Mouse (Mus musculus) ES-CJ7 (cell line): ENCODE data around the gene Kank4.

ENCODE experiments used
- DNase-seq: peaks from one replicate; pipeline ENCODE4 v3.0.0; 2011; ENCODE audit warnings: low read depth, low spot score

The Kank4 gene

GRCm38 (mm10) chr4:98777464-98777863, 39.9 kb downstream of the Kank4 start:
- no peak for DNase-seq

- DNase-seq, result no peak
These were observed 40.5 kb downstream of the Kank4 start for GRCm38 (mm10) chr4:98776721-98777427.

- DNase-seq, result no peak
These were observed 43.6 kb downstream of the Kank4 start for GRCm38 (mm10) chr4:98773785-98774184.

DNA sequence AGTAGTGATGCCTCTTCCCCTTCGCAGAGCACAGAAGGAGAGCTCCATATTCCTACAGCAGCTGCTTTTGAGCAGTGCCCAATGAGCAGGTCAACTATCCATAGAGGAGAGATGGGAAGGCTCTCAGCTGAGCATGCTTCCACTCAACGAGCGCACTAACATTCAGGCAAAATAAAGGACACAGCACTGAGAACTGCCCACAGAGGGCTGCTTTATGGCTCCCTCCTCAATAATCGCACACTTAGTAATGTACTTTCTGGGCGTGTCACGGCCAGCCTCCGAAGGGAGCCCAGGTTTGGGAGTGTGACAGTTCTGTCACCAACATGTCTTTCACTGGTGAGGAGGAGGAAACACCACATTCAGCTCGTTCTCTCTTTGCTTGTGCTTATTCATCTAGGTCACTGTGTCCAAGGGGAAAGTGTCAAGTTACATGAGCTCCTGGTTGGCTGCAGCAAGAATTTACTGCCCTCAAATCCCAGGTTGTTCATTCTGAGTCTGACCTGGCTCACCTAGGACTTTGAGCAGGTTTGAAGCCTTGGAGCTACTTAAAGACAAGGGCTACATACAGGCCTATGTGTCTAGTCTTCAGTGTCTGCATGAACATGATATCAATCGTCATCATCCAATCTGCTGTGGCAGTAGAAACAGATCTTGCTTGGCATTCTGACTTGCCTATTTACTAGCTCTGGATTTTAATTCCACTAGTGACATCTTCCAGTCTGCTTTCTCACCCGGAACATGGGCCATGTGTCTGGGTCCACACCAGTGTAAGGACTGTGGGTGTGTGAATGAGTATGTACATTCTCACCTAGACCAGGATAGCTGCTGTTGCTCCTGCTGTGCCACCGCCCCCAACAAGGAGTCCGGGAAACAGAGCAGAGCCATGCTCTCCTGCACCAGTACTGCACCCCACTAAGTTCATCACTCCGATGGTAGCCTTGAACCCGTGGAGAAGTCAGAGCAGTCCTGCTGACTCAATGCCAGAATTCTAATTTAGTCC, 49.9 kb downstream of the Kank4 start:
- no peak for DNase-seq

DNA sequence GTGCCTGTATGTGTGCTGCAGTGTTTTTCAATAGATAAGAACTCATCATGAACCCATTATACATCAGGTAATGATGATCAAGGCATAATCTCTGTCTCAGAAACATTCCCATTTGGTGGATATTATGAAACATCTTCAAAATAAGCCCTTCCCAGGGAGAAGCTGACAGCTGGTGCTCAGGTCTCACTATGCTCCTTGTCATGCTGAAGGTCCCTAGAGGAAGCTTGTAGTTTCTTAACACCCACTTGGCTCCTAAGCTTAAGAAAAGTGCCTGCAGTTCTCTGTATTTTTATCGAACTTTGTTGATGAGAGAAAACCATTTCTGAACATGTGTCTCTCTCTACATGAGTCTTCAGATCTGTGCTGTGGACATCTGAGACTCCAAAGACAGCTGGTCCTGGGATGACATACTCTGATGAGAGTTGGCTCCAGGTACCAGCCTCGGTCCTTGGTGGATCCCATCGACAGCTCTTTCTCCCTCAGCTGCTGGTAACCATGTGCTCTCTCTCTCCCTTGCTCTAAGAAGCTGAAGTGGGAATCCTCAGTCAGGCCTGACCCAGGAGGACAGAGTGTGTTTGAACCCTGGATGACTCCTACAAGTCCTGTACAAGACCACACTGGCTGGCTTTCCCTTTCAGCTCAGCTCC, 58.3 kb downstream of the Kank4 start:
- no peak for DNase-seq

GRCm38 (mm10) chr4:98758012-98758821, 59.1 kb downstream of the Kank4 start:
- DNase-seq, result no peak

DNA sequence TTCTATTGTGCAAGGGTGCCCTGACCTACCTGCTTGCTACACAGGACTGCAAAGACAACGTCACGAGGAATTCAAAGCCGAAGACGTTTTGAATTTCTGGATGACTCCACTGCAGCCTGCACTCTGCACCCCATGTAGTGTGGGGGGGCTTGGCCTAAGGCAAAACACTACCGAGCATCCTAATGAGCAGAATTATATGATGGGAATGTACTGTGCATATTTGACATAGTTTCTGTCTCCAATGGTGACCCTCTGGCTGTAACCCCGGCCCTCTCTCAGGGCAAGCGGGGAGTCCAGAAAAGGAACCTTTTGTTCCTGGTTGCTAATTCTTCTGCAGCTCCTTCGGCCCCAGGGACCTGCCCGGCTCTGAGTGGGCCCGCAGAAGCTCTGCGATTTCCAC, 61.2 kb downstream of the Kank4 start:
- DNase-seq, result no peak

DNA sequence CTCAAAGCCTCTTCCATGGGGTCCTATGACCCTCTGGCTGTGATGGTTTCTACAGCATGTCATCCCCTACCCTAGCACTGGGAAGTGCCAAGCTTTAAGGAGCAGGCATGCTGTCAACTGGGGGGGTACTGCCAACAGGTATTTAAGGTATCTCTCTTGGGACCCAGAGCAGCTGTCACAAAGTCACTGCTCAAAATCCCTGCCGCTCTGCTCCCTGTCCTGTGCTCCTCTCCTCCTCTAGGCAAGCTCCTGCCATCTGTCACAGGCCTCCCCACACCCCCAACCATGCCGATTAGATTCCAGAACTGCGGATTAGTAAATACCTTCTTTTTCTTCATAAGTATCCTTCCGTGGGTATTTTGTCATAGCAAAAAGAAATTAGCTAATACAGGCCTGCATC, 62.9 kb downstream of the Kank4 start:
- no peak for DNase-seq

DNA sequence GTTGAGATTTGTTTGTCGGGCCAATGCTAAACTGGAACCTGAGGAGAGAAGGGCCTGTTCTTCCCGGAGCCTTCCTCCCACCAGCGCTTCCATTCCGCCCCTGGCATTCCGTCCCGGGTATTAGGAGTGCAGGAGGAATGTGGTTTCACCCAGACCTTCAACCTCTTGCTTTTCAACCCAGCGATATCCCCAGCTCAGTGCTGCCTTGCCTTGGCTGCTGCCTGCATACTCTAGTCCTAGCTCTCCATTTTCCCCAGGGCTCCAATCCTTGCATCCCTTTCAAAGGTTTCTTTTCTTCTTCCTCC, 73.5 kb downstream of the Kank4 start:
- peak; percentile 63 for DNase-seq

GRCm38 (mm10) chr4:98743209-98743905, 74.0 kb downstream of the Kank4 start:
- no peak for DNase-seq

GRCm38 (mm10) chr4:98739753-98740152, 77.6 kb downstream of the Kank4 start:
- no peak for DNase-seq

GRCm38 (mm10) chr4:98733660-98734059, 83.7 kb downstream of the Kank4 start:
- no peak for DNase-seq

DNA sequence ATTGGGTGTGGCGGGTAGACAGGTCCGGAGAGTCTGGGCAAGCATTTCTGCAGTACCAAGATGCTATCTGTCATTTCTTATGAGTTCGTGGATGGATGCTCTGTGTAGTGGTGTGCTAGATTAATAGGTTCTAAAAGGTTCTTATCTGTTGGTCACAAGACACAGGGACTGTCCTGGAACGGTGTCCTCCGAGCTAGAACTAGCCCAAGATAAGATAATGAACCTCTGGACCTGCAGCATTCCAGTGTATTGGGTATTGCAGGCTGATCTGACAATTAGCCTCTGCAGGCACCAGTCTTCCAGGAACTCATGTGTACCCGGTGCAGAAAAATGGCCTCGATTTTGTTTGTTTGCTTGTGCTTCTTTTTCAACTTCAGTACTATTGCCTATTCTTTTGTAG, 88.6 kb downstream of the Kank4 start:
- no peak for DNase-seq

DNA sequence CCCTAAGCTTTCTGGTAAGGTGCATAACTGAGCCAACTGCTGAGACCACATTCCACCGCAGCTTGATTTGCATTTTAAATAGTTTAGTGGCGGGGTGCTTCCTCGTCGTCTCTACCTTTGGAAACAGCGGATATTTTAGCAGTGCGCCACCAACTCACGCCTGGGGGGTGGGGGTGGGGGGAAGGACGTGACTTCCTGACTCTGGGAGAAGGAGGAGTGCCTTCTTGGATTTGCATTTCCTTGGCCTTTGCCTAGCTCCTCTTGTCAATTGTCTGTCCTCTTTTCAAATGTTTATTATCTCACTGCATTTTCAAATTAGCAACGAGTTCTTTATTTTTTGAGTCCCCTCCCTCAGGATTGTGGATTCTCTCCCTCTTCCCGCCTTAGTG, 89.4 kb downstream of the Kank4 start:
- peak; percentile 96 for DNase-seq

GRCm38 (mm10) chr4:98727295-98727958, 89.9 kb downstream of the Kank4 start:
- DNase-seq, result peak; percentile 60

DNA sequence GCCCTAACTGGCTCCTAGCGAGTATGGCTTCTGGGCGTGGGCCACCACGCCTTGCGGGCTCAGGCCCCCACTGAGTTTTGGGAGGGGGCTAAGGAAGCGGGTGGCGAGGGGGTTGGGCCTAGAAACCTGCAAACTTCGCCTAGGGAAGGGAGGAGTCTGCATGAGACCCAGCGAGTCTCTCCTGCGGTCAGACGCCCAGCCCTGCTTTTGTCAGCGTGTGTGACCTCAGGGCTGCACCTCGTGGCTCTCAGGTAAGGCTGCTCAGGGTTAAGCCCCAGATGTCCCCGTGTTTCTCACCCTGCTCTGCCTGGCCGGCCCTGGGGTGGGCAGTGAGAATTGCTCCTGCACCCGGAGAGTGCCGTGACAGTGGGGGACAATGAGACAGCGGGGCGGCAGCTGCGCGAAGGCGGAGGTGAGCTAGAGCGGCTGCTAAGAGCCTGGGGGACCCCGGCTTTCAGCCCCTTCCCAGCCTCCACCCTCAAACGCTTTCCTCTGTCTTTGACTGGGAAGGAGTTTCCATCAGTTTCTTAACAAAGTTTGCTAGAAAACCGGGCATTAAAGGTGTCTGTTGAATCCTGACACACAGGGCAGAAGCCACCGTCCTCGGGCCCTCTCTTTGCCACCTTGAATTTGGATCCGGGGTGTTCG, 90.6 kb downstream of the Kank4 start, which contains the start of gene L1td1:
Gene L1td1, plus strand, starts transcription at position 145 of the 648 bp plus-strand sequence.
- peak; percentile 94 for DNase-seq

DNA sequence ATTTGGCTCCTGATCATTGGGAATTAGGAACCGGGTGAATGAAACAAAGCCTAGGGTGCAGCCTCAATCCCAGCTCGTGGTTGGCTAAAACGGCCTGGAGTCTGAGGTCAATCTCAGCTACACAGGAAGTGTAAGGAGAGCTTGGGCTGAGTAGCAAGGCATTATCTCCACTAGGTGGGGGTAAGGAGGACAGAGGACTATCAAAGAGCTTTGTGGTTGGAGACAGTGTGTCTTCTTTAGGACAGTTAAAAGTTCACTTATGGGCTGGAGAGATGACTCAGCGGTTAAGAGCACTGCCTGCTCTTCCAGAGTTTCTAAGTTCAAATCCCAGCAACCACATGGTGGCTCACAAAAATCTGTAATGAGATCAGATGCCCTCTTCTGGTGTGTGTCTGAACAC, 91.9 kb downstream of the Kank4 start:
- DNase-seq, result peak; percentile 98

GRCm38 (mm10) chr4:98724682-98725081, 92.7 kb downstream of the Kank4 start:
- DNase-seq, result peak; percentile 55

DNA sequence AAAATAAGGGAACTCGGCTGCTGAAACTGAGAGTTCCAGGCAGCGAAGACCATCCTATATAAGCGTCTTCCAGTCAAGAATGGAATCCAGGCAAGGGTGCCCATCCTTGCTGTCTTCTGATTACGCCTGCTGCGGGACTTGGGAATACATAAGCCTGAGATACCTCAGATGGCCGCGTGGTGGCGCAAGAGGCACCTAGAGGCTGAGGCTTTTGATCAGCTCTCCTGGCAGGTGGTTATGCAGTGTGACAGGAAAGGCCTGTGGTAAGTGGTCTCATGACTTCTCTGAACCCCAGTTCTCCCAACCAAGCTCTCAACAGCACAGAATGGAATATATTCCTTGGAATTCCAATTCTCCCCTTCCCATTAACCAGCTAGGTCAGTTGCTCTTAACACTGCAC, 94.9 kb downstream of the Kank4 start:
- DNase-seq, result peak; percentile 94

- no peak for DNase-seq
These were observed 98.8 kb downstream of the Kank4 start for GRCm38 (mm10) chr4:98718547-98718917.
